Mouse (Mus musculus): ENCODE measurements around the gene Zkscan7. TPM values are rescaled to one million over a fixed set of nuclear protein-coding genes. Genes with fewer than 3 reads are reported as not detected.

Gene Zkscan7
- polyA plus RNA-seq, 1 experiment from 2014 or later, result 2.0 TPM

- ATAC-seq (ENCODE audit: low FRiP score, low TSS enrichment), result peak; percentile 95
- H3K27me3 ChIP-seq (ENCODE audit: control insufficient read depth, insufficient read depth, low read length), result no peaks in the 10 kb centered on the region
- WGBS, result 15% methylated on average over 32 of the region's 32 CpGs
- H3K4me2 ChIP-seq (replicated peaks; ENCODE audit: low read depth), result peak overlapping the region; percentile 70
- peak; percentile 74 for DNase-seq (ENCODE audit: low spot score)
- peak overlapping the region; percentile 54 for H3K4me3 ChIP-seq (ENCODE audit: low read depth, low read length)
- H3K9me3 ChIP-seq (ENCODE audit: control insufficient read depth, low read length), result no peaks in the 10 kb centered on the region
- no peak for TF ChIP-seq EP300 (optimal IDR thresholded peaks at IDR 0.05)
- TF ChIP-seq CTCF (IDR thresholded peaks at IDR 0.05; ENCODE audit: low read depth), result no peak
- no peaks in the 10 kb centered on the region for H3K4me1 ChIP-seq (replicated peaks; ENCODE audit: control insufficient read depth, insufficient read depth)
- 0 out of 2 replicates have a peak overlapping the region, but pooled peaks have one; percentile 8 for H3K27ac ChIP-seq (replicated peaks)
- no peaks in the 10 kb centered on the region for H3K36me3 ChIP-seq (ENCODE audit: control insufficient read depth, insufficient read depth, low read length)
- H3K9ac ChIP-seq (ENCODE audit: low read length), result peak overlapping the region; percentile 65
Measured at GRCm38 (mm10) chr9:122902717-122903535, 17.4 kb downstream of the Zkscan7 start.

GRCm38 (mm10) chr9:122922436-122922835 is 37.0 kb downstream of the Zkscan7 start:
- Histone ChIP-seq H3K9me3 (ENCODE audit: control insufficient read depth, low read length) (no peaks in the 10 kb centered on the region), H3K4me2 (replicated peaks; ENCODE audit: low read depth) (peak overlapping the region; percentile 74), H3K27me3 (ENCODE audit: control insufficient read depth, insufficient read depth, low read length) (no peaks in the 10 kb centered on the region), H3K4me3 (ENCODE audit: low read depth, low read length) (peak overlapping the region; percentile 72; the same call in 1 of the 2 replicates), H3K36me3 (ENCODE audit: control insufficient read depth, insufficient read depth, low read length) (peaks cover 6% of the 10 kb centered on the region; the same call in 1 of the 2 replicates), H3K4me1 (replicated peaks; ENCODE audit: control insufficient read depth, insufficient read depth) (no peaks in the 10 kb centered on the region), H3K9ac (ENCODE audit: low read length) (no peak overlapping the region), H3K27ac (replicated peaks) (no peak overlapping the region)
- ATAC-seq (ENCODE audit: low FRiP score, low TSS enrichment) (no peak), DNase-seq (ENCODE audit: low spot score) (no peak)
- WGBS, result 24% methylated on average over 3 of the region's 3 CpGs
- TF ChIP-seq CTCF (IDR thresholded peaks at IDR 0.05; ENCODE audit: low read depth) (no peak), EP300 (optimal IDR thresholded peaks at IDR 0.05) (no peak)

DNA sequence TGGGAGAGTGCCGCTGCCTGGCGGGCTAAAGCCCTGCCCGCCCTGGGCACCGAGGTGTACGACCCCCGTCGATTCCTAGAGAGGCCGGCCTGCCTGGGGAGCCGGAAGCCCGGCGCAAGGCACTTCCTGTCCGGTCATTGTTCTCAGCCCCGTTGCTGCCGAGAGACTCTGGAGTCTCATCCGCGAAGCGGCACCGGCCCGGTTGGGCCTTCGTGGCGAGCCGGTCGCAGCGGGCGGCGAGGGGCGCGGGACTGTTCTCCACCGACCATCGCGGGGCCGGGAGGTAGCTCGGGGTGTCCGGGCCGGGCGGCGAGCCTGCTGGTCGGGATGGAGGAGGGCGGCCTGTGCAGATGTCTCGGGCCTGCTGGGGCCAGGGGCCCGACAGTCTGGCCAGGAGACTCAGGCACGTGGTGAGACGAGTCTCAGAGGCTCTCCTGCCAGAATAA is 37.5 kb downstream of the Zkscan7 start, which contains the start of gene Zfp105:
TSS of gene Zfp105 (plus strand) at position 137 of the 446 bp plus-strand sequence.
- H3K27me3 ChIP-seq (ENCODE audit: control insufficient read depth, insufficient read depth, low read length), result no peaks in the 10 kb centered on the region
- H3K4me1 ChIP-seq (replicated peaks; ENCODE audit: control insufficient read depth, insufficient read depth), result no peaks in the 10 kb centered on the region
- H3K27ac ChIP-seq (replicated peaks), result peak within 1 kb of the TSS; percentile 69
- H3K36me3 ChIP-seq (ENCODE audit: control insufficient read depth, insufficient read depth, low read length), result peaks cover 8% of the 10 kb centered on the region; the same call in 1 of the 2 replicates
- peak within 1 kb of the TSS; percentile 74 for H3K4me2 ChIP-seq (replicated peaks; ENCODE audit: low read depth)
- peak within 1 kb of the TSS; percentile 72 for H3K4me3 ChIP-seq (ENCODE audit: low read depth, low read length)
- H3K9me3 ChIP-seq (ENCODE audit: control insufficient read depth, low read length), result no peaks in the 10 kb centered on the region
- under 1% methylated on average over 39 of the region's 43 CpGs for WGBS
- peak within 1 kb of the TSS; percentile 90 for H3K9ac ChIP-seq (ENCODE audit: low read length)
- DNase-seq (ENCODE audit: low spot score) (peak; percentile 73), ATAC-seq (ENCODE audit: low FRiP score, low TSS enrichment) (peak; percentile 94)
- TF ChIP-seq CTCF (IDR thresholded peaks at IDR 0.05; ENCODE audit: low read depth), result no peak; the same call in 1 of the 2 replicates
- TF ChIP-seq EP300 (optimal IDR thresholded peaks at IDR 0.05), result no peak

- H3K9me3 ChIP-seq (ENCODE audit: control insufficient read depth, low read length), result no peaks in the 10 kb centered on the region
- H3K9ac ChIP-seq (ENCODE audit: low read length), result no peak overlapping the region
- H3K4me1 ChIP-seq (replicated peaks; ENCODE audit: control insufficient read depth, insufficient read depth), result no peaks in the 10 kb centered on the region
- DNase-seq (ENCODE audit: low spot score) (no peak), ATAC-seq (ENCODE audit: low FRiP score, low TSS enrichment) (no peak)
- TF ChIP-seq EP300 (optimal IDR thresholded peaks at IDR 0.05), result no peak
- no peak for TF ChIP-seq CTCF (IDR thresholded peaks at IDR 0.05; ENCODE audit: low read depth)
- no peak overlapping the region for H3K4me2 ChIP-seq (replicated peaks; ENCODE audit: low read depth)
- no peaks in the 10 kb centered on the region for H3K27me3 ChIP-seq (ENCODE audit: control insufficient read depth, insufficient read depth, low read length)
- H3K4me3 ChIP-seq (ENCODE audit: low read depth, low read length), result no peak overlapping the region
- peaks cover 28% of the 10 kb centered on the region for H3K36me3 ChIP-seq (ENCODE audit: control insufficient read depth, insufficient read depth, low read length)
- WGBS, result 92% methylated on average over 3 of the region's 3 CpGs
- no peak overlapping the region for H3K27ac ChIP-seq (replicated peaks)
Measured at GRCm38 (mm10) chr9:122928915-122929314, 43.4 kb downstream of the Zkscan7 start.

Other genes with a start within 250 kb of the Zkscan7 start
- gene Topaz1, start 138.3 kb upstream of the Zkscan7 start, polyA plus RNA-seq (2015; fragmentation: Nextera tagmentation; extraction: Ambion mirVana), result not detected in 2 replicates
- 2.8 and 3.1 TPM in 2 replicates for gene Tcaim, start 80.1 kb upstream of the Zkscan7 start, polyA plus RNA-seq (2015; fragmentation: Nextera tagmentation; extraction: Ambion mirVana)
- 0.32 TPM in 1 of 2 replicates, not detected in the other for gene Gm35549, start 41.6 kb upstream of the Zkscan7 start, polyA plus RNA-seq (2015; fragmentation: Nextera tagmentation; extraction: Ambion mirVana)
- gene Zfp445, start 19.7 kb upstream of the Zkscan7 start, polyA plus RNA-seq (2015; fragmentation: Nextera tagmentation; extraction: Ambion mirVana), result 17.0 and 19.2 TPM in 2 replicates
- 5.2 and 5.4 TPM in 2 replicates for gene Zfp105, start 37.4 kb downstream of the Zkscan7 start, polyA plus RNA-seq (2015; fragmentation: Nextera tagmentation; extraction: Ambion mirVana)
- gene 1110059G10Rik, start 65.3 kb downstream of the Zkscan7 start, polyA plus RNA-seq (2015; fragmentation: Nextera tagmentation; extraction: Ambion mirVana), result 31.0 and 32.2 TPM in 2 replicates
- gene Kif15, start 65.4 kb downstream of the Zkscan7 start, polyA plus RNA-seq (2015; fragmentation: Nextera tagmentation; extraction: Ambion mirVana), result 7.3 and 9.3 TPM in 2 replicates
- 28.3 and 30.1 TPM in 2 replicates for gene Tmem42, start 135.6 kb downstream of the Zkscan7 start, polyA plus RNA-seq (2015; fragmentation: Nextera tagmentation; extraction: Ambion mirVana)
- 0.44 and 0.52 TPM in 2 replicates for gene Tgm4, start 149.0 kb downstream of the Zkscan7 start, polyA plus RNA-seq (2015; fragmentation: Nextera tagmentation; extraction: Ambion mirVana)
- gene Zdhhc3, start 227.5 kb downstream of the Zkscan7 start, polyA plus RNA-seq (2015; fragmentation: Nextera tagmentation; extraction: Ambion mirVana), result 64.7 and 65.7 TPM in 2 replicates
- gene Exosc7, start 227.5 kb downstream of the Zkscan7 start, polyA plus RNA-seq (2015; fragmentation: Nextera tagmentation; extraction: Ambion mirVana), result 73.1 and 73.5 TPM in 2 replicates